Mouse (Mus musculus): ENCODE results near the gene Ubr1. TPM values are rescaled to one million over a fixed set of nuclear protein-coding genes. Genes with fewer than 3 reads are reported as not detected.

The Ubr1 gene
- polyA plus RNA-seq, 1 experiment: 12.1 TPM

DNA sequence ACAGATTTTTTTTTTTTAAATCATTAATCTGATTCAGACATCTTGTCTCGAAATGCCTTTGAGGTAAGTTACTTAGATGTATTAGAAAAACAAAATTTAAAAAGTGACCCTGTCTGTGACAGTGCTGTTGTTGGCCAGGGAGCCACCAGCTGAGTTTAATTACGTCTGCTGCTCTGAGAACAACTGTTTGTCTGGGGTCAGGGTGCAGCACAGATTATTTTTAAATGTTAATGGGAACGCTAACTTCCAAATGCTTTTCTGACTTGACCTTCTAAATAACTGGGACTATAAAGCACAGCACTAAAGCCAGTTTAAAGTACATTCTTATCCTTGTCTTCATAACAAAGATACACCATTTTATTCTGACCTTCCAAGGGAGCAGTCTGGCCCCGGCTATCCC is 61.0 kb downstream of the Ubr1 start:
- 77% methylated on average over 4 of the region's 4 CpGs for WGBS
- Histone ChIP-seq H3K4me3 (ENCODE audit: low read depth, low read length) (no peak overlapping the region), H3K4me1 (ENCODE audit: control insufficient read depth, insufficient read depth, insufficient read length, low read length) (no peaks in the 10 kb centered on the region), H3K27me3 (ENCODE audit: control insufficient read depth, insufficient read depth, low read length) (no peaks in the 10 kb centered on the region), H3K27ac (ENCODE audit: insufficient read depth, low read depth, low read length) (no peak overlapping the region), H3K36me3 (ENCODE audit: control insufficient read depth, insufficient read depth, low read length) (peaks cover 28% of the 10 kb centered on the region)
- no peak for TF ChIP-seq CTCF (IDR thresholded peaks at IDR 0.05; ENCODE audit: extremely low read depth, insufficient read length, insufficient replicate concordance, low read depth, low read length)
- no peak for TF ChIP-seq POLR2A (IDR thresholded peaks at IDR 0.05; ENCODE audit: low read depth, low read length)

DNA sequence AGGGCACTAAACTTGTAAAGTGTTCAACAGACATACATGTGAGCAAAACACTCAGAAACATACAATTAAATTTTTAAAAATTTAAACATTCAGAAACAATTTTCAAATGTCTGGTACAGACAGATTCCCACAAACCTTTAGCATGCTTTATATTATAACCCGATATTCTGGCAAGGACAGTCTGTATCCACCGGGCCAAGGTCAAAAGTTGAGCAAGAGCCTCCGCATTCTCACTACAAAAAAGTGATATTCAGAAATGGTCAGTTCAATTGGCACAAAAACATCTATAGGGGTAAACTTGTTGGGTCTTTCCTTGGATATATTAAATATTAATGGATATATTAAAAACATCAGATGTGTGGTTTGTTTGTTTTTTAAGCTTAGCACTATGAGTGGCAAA is 74.2 kb downstream of the Ubr1 start:
- Histone ChIP-seq H3K27ac (ENCODE audit: insufficient read depth, low read depth, low read length) (no peak overlapping the region), H3K36me3 (ENCODE audit: control insufficient read depth, insufficient read depth, low read length) (peaks cover 21% of the 10 kb centered on the region), H3K4me1 (ENCODE audit: control insufficient read depth, insufficient read depth, insufficient read length, low read length) (no peaks in the 10 kb centered on the region), H3K4me3 (ENCODE audit: low read depth, low read length) (no peak overlapping the region), H3K27me3 (ENCODE audit: control insufficient read depth, insufficient read depth, low read length) (no peaks in the 10 kb centered on the region)
- TF ChIP-seq CTCF (IDR thresholded peaks at IDR 0.05; ENCODE audit: extremely low read depth, insufficient read length, insufficient replicate concordance, low read depth, low read length) (no peak), POLR2A (IDR thresholded peaks at IDR 0.05; ENCODE audit: low read depth, low read length) (no peak)
- 95% methylated on average over 3 of the region's 3 CpGs for WGBS

DNA sequence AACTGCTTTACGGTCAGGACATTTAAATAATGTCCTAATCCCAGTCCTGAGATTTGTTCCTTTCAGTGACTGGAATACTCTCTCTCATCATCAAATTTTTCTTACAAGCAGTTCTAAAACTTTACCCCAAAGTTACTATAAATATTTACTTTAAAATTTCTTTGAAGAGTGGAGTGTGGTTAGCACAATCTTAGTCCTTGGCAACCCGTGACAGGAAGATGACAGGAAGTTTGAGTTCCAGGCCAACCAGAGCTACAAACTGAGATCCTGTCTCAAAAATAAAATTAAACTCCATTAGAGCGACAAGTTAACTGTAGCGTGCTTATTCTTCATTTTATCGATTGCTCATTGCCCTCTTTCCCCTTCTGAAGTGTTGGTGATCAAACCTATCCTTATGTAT is 82.9 kb downstream of the Ubr1 start:
- Histone ChIP-seq H3K36me3 (ENCODE audit: control insufficient read depth, insufficient read depth, low read length) (peaks cover 19% of the 10 kb centered on the region), H3K27ac (ENCODE audit: insufficient read depth, low read depth, low read length) (no peak overlapping the region), H3K4me3 (ENCODE audit: low read depth, low read length) (no peak overlapping the region), H3K4me1 (ENCODE audit: control insufficient read depth, insufficient read depth, insufficient read length, low read length) (no peaks in the 10 kb centered on the region), H3K27me3 (ENCODE audit: control insufficient read depth, insufficient read depth, low read length) (no peaks in the 10 kb centered on the region)
- TF ChIP-seq CTCF (IDR thresholded peaks at IDR 0.05; ENCODE audit: extremely low read depth, insufficient read length, insufficient replicate concordance, low read depth, low read length) (no peak), POLR2A (IDR thresholded peaks at IDR 0.05; ENCODE audit: low read depth, low read length) (no peak)
- WGBS: 83% methylated on average over 5 of the region's 5 CpGs

DNA sequence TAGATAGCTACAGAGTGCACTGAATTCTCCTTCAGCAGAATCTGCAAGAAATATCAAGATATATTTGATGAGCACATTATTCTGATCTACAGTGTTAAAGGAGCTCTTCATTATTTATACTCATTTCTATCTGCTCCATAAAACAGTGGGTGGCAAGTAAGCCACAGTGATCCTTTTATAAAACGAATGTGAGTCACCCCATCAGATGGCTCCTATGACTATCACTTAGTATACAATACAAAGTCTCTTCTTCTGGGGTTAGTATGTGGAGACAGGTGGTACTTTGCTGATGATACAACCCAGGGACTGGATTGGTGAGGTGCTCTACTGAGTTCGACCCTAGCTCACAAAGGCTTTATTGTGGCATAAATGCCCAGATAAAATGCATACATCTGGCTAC is 97.3 kb downstream of the Ubr1 start:
- Histone ChIP-seq H3K27ac (ENCODE audit: insufficient read depth, low read depth, low read length) (no peak overlapping the region), H3K36me3 (ENCODE audit: control insufficient read depth, insufficient read depth, low read length) (peaks cover 30% of the 10 kb centered on the region)
- whole genome bisulfite sequencing: 78% methylated on average over 2 of the region's 2 CpGs

DNA sequence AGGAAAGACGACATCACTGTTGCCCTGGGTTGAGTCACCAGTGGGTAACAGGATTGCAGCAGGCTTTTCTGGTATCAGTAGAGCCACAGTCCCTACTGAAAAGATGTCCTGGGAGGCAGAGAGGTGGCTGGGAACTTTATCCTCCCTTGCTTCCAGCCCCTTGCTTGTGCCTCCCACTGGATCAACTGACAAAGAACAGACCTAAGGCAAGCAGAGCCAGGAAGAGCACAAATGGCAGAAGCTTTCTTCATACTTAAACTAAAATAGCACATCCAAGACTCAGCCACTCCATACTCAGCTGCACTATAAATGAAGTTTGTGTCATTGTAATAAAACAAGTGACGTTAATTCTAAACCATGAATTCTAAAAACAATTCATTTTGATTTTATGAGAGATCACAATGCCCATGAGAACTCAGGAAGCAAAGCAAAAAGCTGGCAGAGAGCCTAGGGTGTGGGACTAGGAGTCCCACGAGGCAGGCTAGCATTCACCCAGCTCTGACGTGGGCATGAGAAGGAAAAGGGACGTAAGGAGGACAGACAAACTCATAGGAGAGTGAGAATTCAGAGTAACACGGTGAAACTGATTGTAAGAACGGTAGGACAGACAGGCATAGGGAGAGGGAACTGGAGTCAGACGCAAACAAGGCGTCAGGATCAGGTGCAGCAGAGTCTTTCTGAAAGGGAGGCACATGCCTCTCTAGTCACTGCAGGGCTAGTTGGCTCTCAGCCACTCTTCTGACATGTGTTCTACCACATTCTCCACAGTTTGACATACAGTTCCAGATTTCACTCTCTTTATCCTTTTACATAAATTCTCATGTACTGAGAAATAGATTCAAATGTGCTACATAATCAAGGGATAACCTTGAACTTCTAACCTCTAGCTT is 98.8 kb downstream of the Ubr1 start:
- no peaks in the 10 kb centered on the region for H3K4me1 ChIP-seq (ENCODE audit: control insufficient read depth, insufficient read depth, insufficient read length, low read length)
- H3K36me3 ChIP-seq (ENCODE audit: control insufficient read depth, insufficient read depth, low read length): peaks cover 29% of the 10 kb centered on the region
- H3K27ac ChIP-seq (ENCODE audit: insufficient read depth, low read depth, low read length): no peak overlapping the region
- H3K4me3 ChIP-seq (ENCODE audit: low read depth, low read length): no peak overlapping the region
- H3K27me3 ChIP-seq (ENCODE audit: control insufficient read depth, insufficient read depth, low read length): no peaks in the 10 kb centered on the region
- TF ChIP-seq CTCF (IDR thresholded peaks at IDR 0.05; ENCODE audit: extremely low read depth, insufficient read length, insufficient replicate concordance, low read depth, low read length): no peak
- no peak for TF ChIP-seq POLR2A (IDR thresholded peaks at IDR 0.05; ENCODE audit: low read depth, low read length)
- WGBS: 76% methylated on average over 9 of the region's 9 CpGs

More for the DNA sequence above, 97.3 kb downstream of the Ubr1 start:
- no peaks in the 10 kb centered on the region for H3K27me3 ChIP-seq (ENCODE audit: control insufficient read depth, insufficient read depth, low read length)
- H3K4me1 ChIP-seq (ENCODE audit: control insufficient read depth, insufficient read depth, insufficient read length, low read length): no peaks in the 10 kb centered on the region
- TF ChIP-seq CTCF (IDR thresholded peaks at IDR 0.05; ENCODE audit: extremely low read depth, insufficient read length, insufficient replicate concordance, low read depth, low read length) (no peak), POLR2A (IDR thresholded peaks at IDR 0.05; ENCODE audit: low read depth, low read length) (no peak)
- no peak overlapping the region for H3K4me3 ChIP-seq (ENCODE audit: low read depth, low read length)

DNA sequence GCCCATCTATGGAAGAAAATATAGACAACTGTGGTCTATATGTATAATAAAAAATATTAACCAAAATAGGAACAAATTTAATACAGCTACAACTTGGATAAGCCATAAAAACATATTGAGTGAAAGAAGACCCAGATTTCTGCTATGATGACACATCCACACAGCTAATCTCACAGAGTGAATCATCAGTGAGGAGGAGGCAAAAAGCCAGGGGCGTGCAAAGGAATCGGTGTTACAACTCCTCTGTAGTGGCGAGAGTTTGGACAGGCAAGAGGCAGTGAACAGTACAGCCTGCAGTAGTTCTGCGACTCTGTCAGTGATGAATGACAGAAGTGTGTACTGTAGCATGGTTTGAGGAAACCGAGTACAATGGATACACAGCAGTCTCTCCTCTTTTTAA is 103.2 kb downstream of the Ubr1 start:
- Histone ChIP-seq H3K36me3 (ENCODE audit: control insufficient read depth, insufficient read depth, low read length) (peaks cover 28% of the 10 kb centered on the region), H3K27me3 (ENCODE audit: control insufficient read depth, insufficient read depth, low read length) (no peaks in the 10 kb centered on the region), H3K27ac (ENCODE audit: insufficient read depth, low read depth, low read length) (no peak overlapping the region), H3K4me3 (ENCODE audit: low read depth, low read length) (no peak overlapping the region), H3K4me1 (ENCODE audit: control insufficient read depth, insufficient read depth, insufficient read length, low read length) (no peaks in the 10 kb centered on the region)
- WGBS: 78% methylated on average over 5 of the region's 5 CpGs
- TF ChIP-seq CTCF (IDR thresholded peaks at IDR 0.05; ENCODE audit: extremely low read depth, insufficient read length, insufficient replicate concordance, low read depth, low read length) (no peak), POLR2A (IDR thresholded peaks at IDR 0.05; ENCODE audit: low read depth, low read length) (no peak)

DNA sequence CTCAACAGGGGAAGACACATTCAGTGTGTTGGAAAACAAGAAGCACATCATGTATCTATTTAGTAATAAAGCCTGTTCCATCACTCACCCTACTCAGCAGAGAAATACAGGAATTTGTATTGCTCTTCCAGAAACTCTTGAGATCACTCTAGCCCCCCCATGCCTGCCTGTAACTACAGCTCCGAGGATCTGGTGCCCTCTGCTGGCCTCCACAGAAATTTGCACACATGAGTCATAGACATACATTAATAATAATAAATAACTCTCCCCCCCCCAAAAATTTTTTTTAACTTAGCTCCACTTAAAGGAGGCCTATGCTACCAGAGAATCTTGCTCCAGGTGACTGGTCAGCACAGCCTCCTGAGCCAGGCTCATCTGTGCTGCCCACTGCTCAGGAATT is 104.0 kb downstream of the Ubr1 start:
- WGBS: 0% methylated on average over 1 of the region's 1 CpGs
- TF ChIP-seq POLR2A (IDR thresholded peaks at IDR 0.05; ENCODE audit: low read depth, low read length) (no peak), CTCF (IDR thresholded peaks at IDR 0.05; ENCODE audit: extremely low read depth, insufficient read length, insufficient replicate concordance, low read depth, low read length) (peak; percentile 70; the same call in 1 of the 2 replicates)
- no peak overlapping the region for H3K4me3 ChIP-seq (ENCODE audit: low read depth, low read length)
- H3K27ac ChIP-seq (ENCODE audit: insufficient read depth, low read depth, low read length): no peak overlapping the region
- H3K4me1 ChIP-seq (ENCODE audit: control insufficient read depth, insufficient read depth, insufficient read length, low read length): no peaks in the 10 kb centered on the region
- H3K27me3 ChIP-seq (ENCODE audit: control insufficient read depth, insufficient read depth, low read length): no peaks in the 10 kb centered on the region
- peaks cover 33% of the 10 kb centered on the region for H3K36me3 ChIP-seq (ENCODE audit: control insufficient read depth, insufficient read depth, low read length)

Data from small intestine, adult 2 months (tissue).